Mouse (Mus musculus): ENCODE measurements around the gene Foxc1. TPM values are rescaled to one million over a fixed set of nuclear protein-coding genes. Genes with fewer than 3 reads are reported as not detected.

Foxc1 gene
- polyA plus RNA-seq, 2 experiments = 0.01 to 0.02 TPM

GRCm38 (mm10) chr13:31828446-31828845, 22.0 kb downstream of the Foxc1 start:
- Histone ChIP-seq H3K36me3 (replicated peaks; ENCODE audit: control insufficient read depth, insufficient read depth, low read depth) (no peaks in the 10 kb centered on the region), H3K27me3 (ENCODE audit: control insufficient read depth, insufficient read depth, low read length) (no peaks in the 10 kb centered on the region), H3K4me2 (ENCODE audit: low read depth) (no peak overlapping the region), H3K4me3 (ENCODE audit: insufficient read depth in 1 of 2, low read depth in 2 of 2, low read length in 2 of 2) (no peak overlapping the region), H3K9me3 (ENCODE audit: control insufficient read depth, low read length) (no peaks in the 10 kb centered on the region), H3K27ac (no peak overlapping the region), H3K9ac (replicated peaks) (no peak overlapping the region), H3K4me1 (replicated peaks; ENCODE audit: control insufficient read depth in 2 of 2, insufficient read depth in 2 of 2, low read length in 1 of 2) (no peaks in the 10 kb centered on the region)
- ATAC-seq (ENCODE audit: insufficient read depth) (no peak), DNase-seq (ENCODE audit: low read depth in 3 of 3, low spot score in 3 of 3) (no peak)
- TF ChIP-seq CTCF (IDR thresholded peaks at IDR 0.05; ENCODE audit: low read depth) = no peak
- no peak for TF ChIP-seq EP300 (IDR thresholded peaks at IDR 0.05; ENCODE audit: low read depth)
- WGBS (ENCODE audit: insufficient replicate concordance) = 57% methylated on average over 4 of the region's 4 CpGs

- Histone ChIP-seq H3K4me2 (ENCODE audit: low read depth) (no peak overlapping the region), H3K9ac (replicated peaks) (no peak overlapping the region), H3K27ac (no peak overlapping the region), H3K4me3 (ENCODE audit: insufficient read depth in 1 of 2, low read depth in 2 of 2, low read length in 2 of 2) (no peak overlapping the region), H3K4me1 (replicated peaks; ENCODE audit: control insufficient read depth in 2 of 2, insufficient read depth in 2 of 2, low read length in 1 of 2) (no peaks in the 10 kb centered on the region), H3K27me3 (ENCODE audit: control insufficient read depth, insufficient read depth, low read length) (no peaks in the 10 kb centered on the region), H3K36me3 (replicated peaks; ENCODE audit: control insufficient read depth, insufficient read depth, low read depth) (no peaks in the 10 kb centered on the region), H3K9me3 (ENCODE audit: control insufficient read depth, low read length) (no peaks in the 10 kb centered on the region)
- ATAC-seq (ENCODE audit: insufficient read depth) (no peak), DNase-seq (ENCODE audit: low read depth in 3 of 3, low spot score in 3 of 3) (no peak)
- TF ChIP-seq CTCF (IDR thresholded peaks at IDR 0.05; ENCODE audit: low read depth) = no peak
- no peak for TF ChIP-seq EP300 (IDR thresholded peaks at IDR 0.05; ENCODE audit: low read depth)
- WGBS (ENCODE audit: insufficient replicate concordance) = 49% methylated on average over 9 of the region's 9 CpGs
These were observed 23.9 kb downstream of the Foxc1 start for GRCm38 (mm10) chr13:31830332-31830731.

- H3K4me2 ChIP-seq (ENCODE audit: low read depth) = no peak overlapping the region
- TF ChIP-seq EP300 (IDR thresholded peaks at IDR 0.05; ENCODE audit: low read depth) (no peak), CTCF (IDR thresholded peaks at IDR 0.05; ENCODE audit: low read depth) (no peak)
- ATAC-seq (ENCODE audit: insufficient read depth) (no peak), DNase-seq (ENCODE audit: low read depth in 3 of 3, low spot score in 3 of 3) (no peak)
- no peaks in the 10 kb centered on the region for H3K36me3 ChIP-seq (replicated peaks; ENCODE audit: control insufficient read depth, insufficient read depth, low read depth)
- H3K9me3 ChIP-seq (ENCODE audit: control insufficient read depth, low read length) = no peaks in the 10 kb centered on the region
- WGBS (ENCODE audit: insufficient replicate concordance) = 64% methylated on average over 4 of the region's 4 CpGs
- H3K9ac ChIP-seq (replicated peaks) = no peak overlapping the region
- H3K27me3 ChIP-seq (ENCODE audit: control insufficient read depth, insufficient read depth, low read length) = no peaks in the 10 kb centered on the region
- no peak overlapping the region for H3K27ac ChIP-seq
- H3K4me1 ChIP-seq (replicated peaks; ENCODE audit: control insufficient read depth in 2 of 2, insufficient read depth in 2 of 2, low read length in 1 of 2) = no peaks in the 10 kb centered on the region
- no peak overlapping the region for H3K4me3 ChIP-seq (ENCODE audit: insufficient read depth in 1 of 2, low read depth in 2 of 2, low read length in 2 of 2)
These were observed 29.4 kb downstream of the Foxc1 start for GRCm38 (mm10) chr13:31835802-31836201.

GRCm38 (mm10) chr13:31849258-31849971, 43.0 kb downstream of the Foxc1 start:
- Histone ChIP-seq H3K4me2 (ENCODE audit: low read depth) (no peak overlapping the region), H3K36me3 (replicated peaks; ENCODE audit: control insufficient read depth, insufficient read depth, low read depth) (no peaks in the 10 kb centered on the region), H3K27me3 (ENCODE audit: control insufficient read depth, insufficient read depth, low read length) (no peaks in the 10 kb centered on the region), H3K27ac (no peak overlapping the region), H3K9me3 (ENCODE audit: control insufficient read depth, low read length) (no peaks in the 10 kb centered on the region), H3K9ac (replicated peaks) (no peak overlapping the region), H3K4me1 (replicated peaks; ENCODE audit: control insufficient read depth in 2 of 2, insufficient read depth in 2 of 2, low read length in 1 of 2) (no peaks in the 10 kb centered on the region), H3K4me3 (ENCODE audit: insufficient read depth in 1 of 2, low read depth in 2 of 2, low read length in 2 of 2) (no peak overlapping the region)
- DNase-seq (ENCODE audit: low read depth in 3 of 3, low spot score in 3 of 3) = no peak
- 49% methylated on average over 5 of the region's 5 CpGs for WGBS (ENCODE audit: insufficient replicate concordance)
- TF ChIP-seq EP300 (IDR thresholded peaks at IDR 0.05; ENCODE audit: low read depth) (no peak), CTCF (IDR thresholded peaks at IDR 0.05; ENCODE audit: low read depth) (no peak)
- ATAC-seq (ENCODE audit: insufficient read depth) = no peak

GRCm38 (mm10) chr13:31853564-31853963, 47.1 kb downstream of the Foxc1 start:
- Histone ChIP-seq H3K27ac (no peak overlapping the region), H3K4me3 (ENCODE audit: insufficient read depth in 1 of 2, low read depth in 2 of 2, low read length in 2 of 2) (no peak overlapping the region), H3K4me2 (ENCODE audit: low read depth) (no peak overlapping the region), H3K36me3 (replicated peaks; ENCODE audit: control insufficient read depth, insufficient read depth, low read depth) (no peaks in the 10 kb centered on the region), H3K27me3 (ENCODE audit: control insufficient read depth, insufficient read depth, low read length) (no peaks in the 10 kb centered on the region), H3K9me3 (ENCODE audit: control insufficient read depth, low read length) (no peaks in the 10 kb centered on the region), H3K4me1 (replicated peaks; ENCODE audit: control insufficient read depth in 2 of 2, insufficient read depth in 2 of 2, low read length in 1 of 2) (no peaks in the 10 kb centered on the region), H3K9ac (replicated peaks) (no peak overlapping the region)
- ATAC-seq (ENCODE audit: insufficient read depth) = no peak
- DNase-seq (ENCODE audit: low read depth in 3 of 3, low spot score in 3 of 3) = no peak
- WGBS (ENCODE audit: insufficient replicate concordance) = 27% methylated on average over 2 of the region's 2 CpGs
- TF ChIP-seq EP300 (IDR thresholded peaks at IDR 0.05; ENCODE audit: low read depth) (no peak), CTCF (IDR thresholded peaks at IDR 0.05; ENCODE audit: low read depth) (no peak)

Measured in liver, embryonic 14.5 days (tissue).